In genomic region chr19:6485059-6485630, GRCm38 (mm10) we compare ENCODE assay signal across 28 mouse cellular contexts. TPM values are rescaled to one million over a fixed set of nuclear protein-coding genes. Genes with fewer than 3 reads are reported as not detected.
DNase-seq lines count a peak whose midpoint lies in the region; ATAC-seq lines count a peak whose summit lies in the region.
"Had no signal": no experiment of that assay in that cellular context is flagged by ENCODE, and none has a peak within 500 bp of the region (broad histone marks: within the 10 kb centered on the region; RNA-seq: fewer than 3 reads in every experiment).

No protein-coding gene starts in this region.

- H3K27me3 ChIP-seq in embryonic facial prominence, embryonic 11.5 days (ENCODE audit: control insufficient read depth, insufficient read depth, low read length) = peaks cover 2% of the 10 kb centered on the region; the same call in 1 of the 2 replicates
- H3K27me3 ChIP-seq in embryonic facial prominence, embryonic 10.5 days (replicated peaks; ENCODE audit: low read depth, poor library complexity, severe bottlenecking) = peaks cover 23% of the 10 kb centered on the region

- H3K36me3 ChIP-seq in embryonic facial prominence, embryonic 11.5 days (replicated peaks; ENCODE audit: control insufficient read depth, insufficient read depth, low read depth, low read length) = no peaks in the 10 kb centered on the region
- no peaks in the 10 kb centered on the region for H3K36me3 ChIP-seq in embryonic facial prominence, embryonic 10.5 days (replicated peaks)
- H3K36me3 ChIP-seq: embryonic facial prominence, embryonic 15.5 days; G1E; heart, embryonic 10.5 days had no signal

- no peaks in the 10 kb centered on the region; the same call in 1 of the 2 replicates for H3K4me1 ChIP-seq in embryonic facial prominence, embryonic 11.5 days (ENCODE audit: control insufficient read depth, insufficient read depth, low read length)
- peaks cover 18% of the 10 kb centered on the region for H3K4me1 ChIP-seq in embryonic facial prominence, embryonic 10.5 days
- H3K4me1 ChIP-seq: embryonic facial prominence, embryonic 15.5 days; heart, embryonic 10.5 days had no signal

- ATAC-seq in embryonic facial prominence, embryonic 11.5 days (replicated peaks; ENCODE audit: insufficient number of reproducible peaks, low FRiP score, low TSS enrichment, low read depth) = no peak
- ATAC-seq: CD4-positive, CD25-positive, alpha-beta regulatory T cell, adult 4 months; forebrain, embryonic 16.5 days; hindbrain, embryonic 16.5 days; inflammation-experienced regulatory T-cells, adult 6 months had no signal

- no peak overlapping the region for H3K4me3 ChIP-seq in embryonic facial prominence, embryonic 11.5 days (ENCODE audit: low read depth, low read length)
- H3K4me3 ChIP-seq in embryonic facial prominence, embryonic 10.5 days = no peak overlapping the region
- H3K4me3 ChIP-seq: embryonic facial prominence, embryonic 15.5 days; erythroblast, embryonic 14.5 days; heart, embryonic 10.5 days; hindbrain, embryonic 12.5 days had no signal

- H3K4me2 ChIP-seq in embryonic facial prominence, embryonic 11.5 days (ENCODE audit: low read depth, low read length) = no peak overlapping the region
- H3K4me2 ChIP-seq: embryonic facial prominence, embryonic 15.5 days; hindbrain, embryonic 12.5 days had no signal

- H3K9ac ChIP-seq in embryonic facial prominence, embryonic 11.5 days (replicated peaks; ENCODE audit: low read length) = 0 out of 2 replicates have a peak overlapping the region, but pooled peaks have one; percentile 18
- H3K9ac ChIP-seq: embryonic facial prominence, embryonic 15.5 days; hindbrain, embryonic 12.5 days had no signal

- WGBS in embryonic facial prominence, embryonic 11.5 days = 84% methylated on average over 13 of the region's 13 CpGs
- 88% methylated on average over 13 of the region's 13 CpGs for WGBS in embryonic facial prominence, embryonic 10.5 days

- H3K27ac ChIP-seq in embryonic facial prominence, embryonic 11.5 days (replicated peaks; ENCODE audit: low read depth, low read length) = no peak overlapping the region
- H3K27ac ChIP-seq in embryonic facial prominence, embryonic 10.5 days (replicated peaks) = no peak overlapping the region
- H3K27ac ChIP-seq: embryonic facial prominence, embryonic 15.5 days; heart, embryonic 10.5 days; hindbrain, embryonic 12.5 days had no signal

- no peaks in the 10 kb centered on the region for H3K9me3 ChIP-seq in embryonic facial prominence, embryonic 11.5 days (replicated peaks; ENCODE audit: control insufficient read depth, low read length)
- no peaks in the 10 kb centered on the region for H3K9me3 ChIP-seq in embryonic facial prominence, embryonic 10.5 days
- H3K9me3 ChIP-seq: embryonic facial prominence, embryonic 15.5 days; G1E; heart, embryonic 10.5 days; hindbrain, embryonic 12.5 days had no signal

- peak; percentile 76 to 88 for DNase-seq in adrenal gland, adult (ENCODE audit: inconsistent age in 2 of 2, low spot score in 1 of 2)
- DNase-seq in adrenal gland, postnatal 4 days (ENCODE audit: low spot score in 2 of 2) = no peak
- no peak for DNase-seq in embryonic facial prominence, embryonic 11.5 days (ENCODE audit: low spot score)
- DNase-seq in embryonic facial prominence, embryonic 10.5 days (ENCODE audit: low spot score) = no peak
- peak; percentile 51 for DNase-seq in adrenal gland, postnatal 25 days
- DNase-seq in kidney, adult 8-10 months = no peak
- DNase-seq in lung, postnatal 10 days = no peak
- DNase-seq: B cell, adult 2 months; cerebellum, adult 11 months; cerebellum, postnatal 36 days; gastrocnemius, postnatal 10 days; heart, adult 18-20 months; heart, postnatal 10 days; heart, postnatal 4 days; kidney, adult 11 months had no signal

RNA-seq across cellular contexts. Expression of gene Slc22a12, which starts 57.7 kb away (rescaled TPM):
- 10 to 100 TPM in 1 of 2 experiments, under 1 TPM in 1; 0.37 to 10.1 TPM for total RNA-seq in adrenal gland, postnatal 4 days (2021)
- not detected in 2 replicates for polyA plus RNA-seq in embryonic facial prominence, embryonic 11.5 days (2014; fragmentation: Nextera tagmentation; extraction: Ambion mirVana)
- not detected in 2 replicates for polyA plus RNA-seq in embryonic facial prominence, embryonic 10.5 days (2016; fragmentation: Nextera tagmentation; extraction: Ambion mirVana)
- total RNA-seq in adrenal gland, postnatal 25 days (2021) = not detected in 2 replicates
- total RNA-seq: G1E; gastrocnemius, postnatal 10 days; gastrocnemius, postnatal 4 days; heart, postnatal 10 days; heart, postnatal 4 days had no signal
- polyA plus RNA-seq: brain, embryonic 14.5 days; CD4-positive, CD25-positive, alpha-beta regulatory T cell, adult 4 months; embryonic facial prominence, embryonic 15.5 days; erythroblast, embryonic 14.5 days; forebrain, embryonic 11.5 days; forebrain, embryonic 16.5 days; G1E; heart, embryonic 10.5 days; heart, embryonic 14.5 days; hindbrain, embryonic 12.5 days; hindbrain, embryonic 16.5 days; inflammation-experienced regulatory T-cells, adult 6 months had no signal

Comparison
In these comparisons a context has a peak if more than half of its experiments do, and no peak if none do; other contexts are left out.
1. DNase-seq: peak in adrenal gland, adult (2 of 2) and adrenal gland, postnatal 25 days (single experiment); none in adrenal gland, postnatal 4 days (0 of 2), embryonic facial prominence, embryonic 11.5 days (single experiment), embryonic facial prominence, embryonic 10.5 days (single experiment), kidney, adult 8-10 months (0 of 2) and lung, postnatal 10 days (single experiment).